Mouse (Mus musculus) heart, embryonic 15.5 days (tissue): Measurements from ENCODE around the gene Prdx5. TPM values are rescaled to one million over a fixed set of nuclear protein-coding genes. Genes with fewer than 3 reads are reported as not detected.

Source experiments
- ATAC-seq: fragments of 200-750 bp; cut with Nextera tagmentation; replicated peaks from 2 replicates; pipeline ENCODE4 v1.8.0; 2017; ENCODE audit warnings: low read depth, moderate TSS enrichment; ENCODE audit not compliant: insufficient number of reproducible peaks, insufficient read depth, low FRiP score
- H3K27ac ChIP-seq: fragments of 300-500 bp; sonication (generic); 2 replicates; pipeline ENCODE4 v1.5.1; 2015; ENCODE audit warnings: mild to moderate bottlenecking, inconsistent platforms
- H3K27me3 ChIP-seq: fragments of 300-500 bp; sonication (generic); 2 replicates; pipeline ENCODE4 v1.6.1; 2015; ENCODE audit warnings: inconsistent platforms
- H3K36me3 ChIP-seq: fragments of 300-500 bp; sonication (generic); 2 replicates; pipeline ENCODE4 v1.6.1; 2015; ENCODE audit warnings: mild to moderate bottlenecking, inconsistent platforms
- H3K4me1 ChIP-seq: fragments of 300-500 bp; sonication (generic); replicated peaks from 2 replicates; pipeline ENCODE4 v1.6.1; 2015; ENCODE audit warnings: inconsistent platforms
- H3K4me2 ChIP-seq: fragments of 300-500 bp; sonication (generic); 2 replicates; pipeline ENCODE4 v1.6.1; 2015; ENCODE audit warnings: inconsistent platforms, mild to moderate bottlenecking, moderate library complexity
- H3K4me3 ChIP-seq: fragments of 300-500 bp; sonication (generic); 2 replicates; pipeline ENCODE4 v1.5.1; 2015; ENCODE audit warnings: mild to moderate bottlenecking, inconsistent platforms
- H3K9ac ChIP-seq: fragments of 300-500 bp; sonication (generic); 2 replicates; pipeline ENCODE4 v1.6.1; 2015; ENCODE audit warnings: mild to moderate bottlenecking, inconsistent platforms
- H3K9me3 ChIP-seq: fragments of 300-500 bp; sonication (generic); replicated peaks from 2 replicates; pipeline ENCODE4 v1.6.1; 2016; ENCODE audit warnings: inconsistent platforms
- WGBS: fragments of 180-500 bp; shearing (Covaris S2); methylation state at CpG from one replicate; pipeline ENCODE4 v1.1.7; 2015; ENCODE audit warnings: mixed read lengths; 5-methylcytosine and 5-hydroxymethylcytosine counted together
- polyA plus RNA-seq: library from polyadenylated mRNA; unstranded; fragments of >200 nt; fragmentation: Nextera tagmentation; extraction: Ambion mirVana; gene quantifications from 2 replicates; pipeline ENCODE4 v1.2.1, GENCODE M21; 2015

The Prdx5 gene
- polyA plus RNA-seq, 1 experiment from 2014 or later = 344 TPM

- Histone ChIP-seq H3K4me3 (no peak overlapping the region), H3K27me3 (no peaks in the 10 kb centered on the region), H3K27ac (no peak overlapping the region), H3K4me1 (0 out of 2 replicates have a peak, but pooled peaks cover 8% of the 10 kb centered on the region), H3K4me2 (no peak overlapping the region), H3K9ac (no peak overlapping the region), H3K9me3 (no peaks in the 10 kb centered on the region), H3K36me3 (no peaks in the 10 kb centered on the region)
- no peak for ATAC-seq
- 66% methylated on average over 3 of the region's 3 CpGs for WGBS
Measured at GRCm38 (mm10) chr19:6872701-6873100, 37.2 kb downstream of the Prdx5 start.

GRCm38 (mm10) chr19:6871574-6872271, 38.2 kb downstream of the Prdx5 start:
- 62% methylated on average over 5 of the region's 5 CpGs for WGBS
- Histone ChIP-seq H3K27ac (no peak overlapping the region), H3K36me3 (no peaks in the 10 kb centered on the region), H3K4me2 (no peak overlapping the region), H3K9me3 (no peaks in the 10 kb centered on the region), H3K9ac (no peak overlapping the region), H3K4me1 (0 out of 2 replicates have a peak, but pooled peaks cover 8% of the 10 kb centered on the region), H3K27me3 (no peaks in the 10 kb centered on the region), H3K4me3 (no peak overlapping the region)
- ATAC-seq = no peak

GRCm38 (mm10) chr19:6869355-6869754, 40.6 kb downstream of the Prdx5 start:
- Histone ChIP-seq H3K4me3 (peak overlapping the region; percentile 40), H3K9me3 (no peaks in the 10 kb centered on the region), H3K27me3 (no peaks in the 10 kb centered on the region), H3K9ac (peak overlapping the region; percentile 19; the same call in 1 of the 2 replicates), H3K4me1 (0 out of 2 replicates have a peak, but pooled peaks cover 8% of the 10 kb centered on the region), H3K36me3 (no peaks in the 10 kb centered on the region), H3K27ac (peak overlapping the region; percentile 54), H3K4me2 (peak overlapping the region; percentile 57)
- no peak; the same call in 1 of the 2 replicates for ATAC-seq
- 7% methylated on average over 5 of the region's 5 CpGs for WGBS

- Histone ChIP-seq H3K9me3 (no peaks in the 10 kb centered on the region), H3K27me3 (no peaks in the 10 kb centered on the region), H3K4me3 (no peak overlapping the region), H3K4me2 (no peak overlapping the region), H3K27ac (no peak overlapping the region), H3K36me3 (no peaks in the 10 kb centered on the region), H3K4me1 (peaks cover 1% of the 10 kb centered on the region; the same call in 1 of the 2 replicates), H3K9ac (no peak overlapping the region)
- WGBS = 91% methylated on average over 4 of the region's 4 CpGs
- no peak for ATAC-seq
Measured at GRCm38 (mm10) chr19:6861451-6861850, 48.5 kb downstream of the Prdx5 start.

- no peak overlapping the region for H3K4me2 ChIP-seq
- peaks cover 5% of the 10 kb centered on the region; the same call in 1 of the 2 replicates for H3K27me3 ChIP-seq
- no peaks in the 10 kb centered on the region for H3K9me3 ChIP-seq
- no peak overlapping the region for H3K4me3 ChIP-seq
- ATAC-seq = no peak
- no peak overlapping the region for H3K9ac ChIP-seq
- H3K4me1 ChIP-seq = peaks cover 9% of the 10 kb centered on the region
- H3K27ac ChIP-seq = no peak overlapping the region
- 77% methylated on average over 6 of the region's 6 CpGs for WGBS
- no peaks in the 10 kb centered on the region for H3K36me3 ChIP-seq
Measured at GRCm38 (mm10) chr19:6860706-6861105, 49.2 kb downstream of the Prdx5 start.

- Histone ChIP-seq H3K9ac (no peak overlapping the region), H3K4me2 (no peak overlapping the region), H3K36me3 (no peaks in the 10 kb centered on the region), H3K4me1 (peaks cover 16% of the 10 kb centered on the region), H3K4me3 (no peak overlapping the region), H3K9me3 (no peaks in the 10 kb centered on the region), H3K27ac (no peak overlapping the region), H3K27me3 (peaks cover 8% of the 10 kb centered on the region)
- 78% methylated on average over 3 of the region's 3 CpGs for WGBS
- no peak for ATAC-seq
Measured at GRCm38 (mm10) chr19:6859971-6860370, 49.9 kb downstream of the Prdx5 start.

GRCm38 (mm10) chr19:6859032-6859651, 50.8 kb downstream of the Prdx5 start:
- peaks cover 15% of the 10 kb centered on the region for H3K27me3 ChIP-seq
- no peak overlapping the region for H3K4me2 ChIP-seq
- H3K27ac ChIP-seq = no peak overlapping the region
- no peaks in the 10 kb centered on the region for H3K9me3 ChIP-seq
- H3K9ac ChIP-seq = no peak overlapping the region
- 52% methylated on average over 2 of the region's 2 CpGs for WGBS
- H3K36me3 ChIP-seq = no peaks in the 10 kb centered on the region
- no peak overlapping the region for H3K4me3 ChIP-seq
- no peak for ATAC-seq
- peaks cover 17% of the 10 kb centered on the region for H3K4me1 ChIP-seq

- WGBS = 57% methylated on average over 7 of the region's 7 CpGs
- peak within 1 kb of the TSS; percentile 18; the same call in 1 of the 2 replicates for H3K4me2 ChIP-seq
- 0 out of 2 replicates have a peak, but pooled peaks have one; percentile 19 for ATAC-seq
- H3K27me3 ChIP-seq = peaks cover 15% of the 10 kb centered on the region
- H3K9ac ChIP-seq = no peak within 1 kb of the TSS
- H3K9me3 ChIP-seq = no peaks in the 10 kb centered on the region
- no peaks in the 10 kb centered on the region for H3K36me3 ChIP-seq
- peaks cover 17% of the 10 kb centered on the region for H3K4me1 ChIP-seq
- no peak within 1 kb of the TSS for H3K27ac ChIP-seq
- peak within 1 kb of the TSS; percentile 11; the same call in 1 of the 2 replicates for H3K4me3 ChIP-seq
Measured at GRCm38 (mm10) chr19:6858031-6858430, 51.9 kb downstream of the Prdx5 start, which contains the start of gene Ccdc88b. Gene Ccdc88b, minus strand, starts transcription at chr19:6858211.

GRCm38 (mm10) chr19:6857391-6858005, 52.4 kb downstream of the Prdx5 start:
- Histone ChIP-seq H3K4me2 (peak overlapping the region; percentile 18; the same call in 1 of the 2 replicates), H3K36me3 (no peaks in the 10 kb centered on the region)

GRCm38 (mm10) chr19:6857003-6857360, 52.9 kb downstream of the Prdx5 start:
- no peaks in the 10 kb centered on the region for H3K9me3 ChIP-seq
- no peak overlapping the region for H3K27ac ChIP-seq
- no peak for ATAC-seq
- peak overlapping the region; percentile 18; the same call in 1 of the 2 replicates for H3K4me2 ChIP-seq
- H3K9ac ChIP-seq = no peak overlapping the region
- WGBS = 54% methylated on average over 3 of the region's 3 CpGs
- peaks cover 15% of the 10 kb centered on the region for H3K27me3 ChIP-seq
- no peaks in the 10 kb centered on the region for H3K36me3 ChIP-seq
- peaks cover 17% of the 10 kb centered on the region for H3K4me1 ChIP-seq
- no peak overlapping the region for H3K4me3 ChIP-seq

More at GRCm38 (mm10) chr19:6857391-6858005, 52.4 kb downstream of the Prdx5 start:
- Histone ChIP-seq H3K4me1 (peaks cover 17% of the 10 kb centered on the region), H3K4me3 (no peak overlapping the region), H3K9ac (no peak overlapping the region), H3K9me3 (no peaks in the 10 kb centered on the region), H3K27ac (no peak overlapping the region), H3K27me3 (peaks cover 15% of the 10 kb centered on the region)
- WGBS = 69% methylated on average over 9 of the region's 9 CpGs
- ATAC-seq = no peak
